Mouse (Mus musculus) hindbrain, embryonic 10.5 days (tissue): ENCODE data around the gene Bcas1. TPM values are rescaled to one million over a fixed set of nuclear protein-coding genes. Genes with fewer than 3 reads are reported as not detected.

Source experiments
- DNase-seq: peaks from one replicate; pipeline ENCODE4 v3.0.0-alpha.2; 2017; ENCODE audit warnings: low spot score
- H3K27ac ChIP-seq: fragments of 300-500 bp; sonication (generic); 2 replicates; pipeline ENCODE4 v1.5.1; 2016; ENCODE audit warnings: mild to moderate bottlenecking, moderate library complexity
- H3K27me3 ChIP-seq: fragments of 300-500 bp; sonication (generic); 2 replicates; pipeline ENCODE4 v1.6.1; 2016; ENCODE audit warnings: mild to moderate bottlenecking; ENCODE audit not compliant: poor library complexity, insufficient read depth, severe bottlenecking
- H3K36me3 ChIP-seq: fragments of 300-500 bp; sonication (generic); 2 replicates; pipeline ENCODE4 v1.6.1; 2016; ENCODE audit warnings: mild to moderate bottlenecking, moderate library complexity
- H3K4me1 ChIP-seq: fragments of 300-500 bp; sonication (generic); replicated peaks from 2 replicates; pipeline ENCODE4 v1.6.1; 2016; ENCODE audit warnings: mild to moderate bottlenecking
- H3K4me3 ChIP-seq: fragments of 300-500 bp; sonication (generic); 2 replicates; pipeline ENCODE4 v1.5.1; 2016; ENCODE audit warnings: mild to moderate bottlenecking, moderate library complexity
- H3K9me3 ChIP-seq: fragments of 300-500 bp; sonication (generic); 2 replicates; pipeline ENCODE4 v1.6.1; 2016; ENCODE audit warnings: mild to moderate bottlenecking, moderate library complexity
- WGBS: fragments of 180-500 bp; shearing (Covaris S2); methylation state at CpG from one replicate; pipeline ENCODE4 v1.1.7; 2016; 5-methylcytosine and 5-hydroxymethylcytosine counted together
- polyA plus RNA-seq: library from polyadenylated mRNA; unstranded; fragments of >200 nt; fragmentation: Nextera tagmentation; extraction: Ambion mirVana; gene quantifications from 2 replicates; pipeline ENCODE4 v1.2.1, GENCODE M21; 2016

Bcas1 gene
- polyA plus RNA-seq, 1 experiment from 2014 or later: 2.2 TPM

- H3K36me3 ChIP-seq: no peaks in the 10 kb centered on the region
- no peak overlapping the region for H3K27ac ChIP-seq
- H3K9me3 ChIP-seq: no peaks in the 10 kb centered on the region
- peaks cover 21% of the 10 kb centered on the region for H3K4me1 ChIP-seq
- peaks cover 1% of the 10 kb centered on the region; the same call in 1 of the 2 replicates for H3K27me3 ChIP-seq
- 91% methylated on average over 4 of the region's 4 CpGs for WGBS
- no peak for DNase-seq
- H3K4me3 ChIP-seq: no peak overlapping the region
Observed at GRCm38 (mm10) chr2:170316774-170317173, 110.9 kb downstream of the Bcas1 start.

DNA sequence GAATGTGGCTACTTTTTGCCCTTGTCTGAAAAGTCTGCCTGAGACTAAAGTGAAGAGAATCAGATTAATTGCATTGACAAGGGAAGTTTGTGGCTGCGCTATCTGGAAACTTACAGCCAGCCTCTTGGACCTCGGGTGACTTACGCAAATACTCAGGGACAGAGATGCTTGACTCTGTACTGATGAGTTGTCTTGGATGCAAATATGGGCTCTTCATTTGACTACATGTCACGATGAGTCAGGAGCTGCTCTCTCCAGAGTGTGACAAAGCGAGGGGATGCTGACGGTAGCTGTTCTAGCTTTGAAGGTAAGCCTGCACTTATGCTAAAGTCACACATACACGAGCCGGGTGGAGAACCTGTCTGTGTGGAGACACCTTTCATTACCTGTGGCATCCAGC lies 111.3 kb downstream of the Bcas1 start:
- H3K36me3 ChIP-seq: no peaks in the 10 kb centered on the region
- WGBS: 92% methylated on average over 8 of the region's 8 CpGs
- no peak for DNase-seq
- H3K27ac ChIP-seq: no peak overlapping the region
- peaks cover 17% of the 10 kb centered on the region for H3K4me1 ChIP-seq
- no peak overlapping the region for H3K4me3 ChIP-seq
- H3K27me3 ChIP-seq: no peaks in the 10 kb centered on the region
- no peaks in the 10 kb centered on the region for H3K9me3 ChIP-seq

DNA sequence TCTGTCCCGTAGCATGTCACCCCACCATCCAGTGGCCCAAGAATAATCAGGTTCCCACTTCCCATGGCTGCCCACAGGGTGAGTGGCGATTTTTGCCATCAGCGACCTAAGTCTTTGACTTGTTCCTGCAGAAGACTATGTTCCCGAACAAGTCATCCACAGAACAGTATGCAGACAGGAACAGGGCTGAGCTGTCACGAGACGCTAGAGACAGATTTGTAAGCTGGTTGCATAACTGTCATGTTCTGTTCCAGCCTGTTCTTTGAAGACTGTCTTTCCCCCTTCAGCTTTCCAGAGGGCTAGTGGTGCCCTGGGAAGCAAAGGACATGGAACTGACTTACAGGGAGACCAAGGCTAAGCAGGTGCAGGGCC lies 116.7 kb downstream of the Bcas1 start:
- no peaks in the 10 kb centered on the region for H3K36me3 ChIP-seq
- WGBS: 89% methylated on average over 6 of the region's 6 CpGs
- no peak overlapping the region for H3K4me3 ChIP-seq
- no peak for DNase-seq
- H3K27me3 ChIP-seq: no peaks in the 10 kb centered on the region
- no peak overlapping the region for H3K27ac ChIP-seq
- peaks cover 22% of the 10 kb centered on the region for H3K4me1 ChIP-seq
- no peaks in the 10 kb centered on the region for H3K9me3 ChIP-seq

GRCm38 (mm10) chr2:170310310-170310987 lies 117.2 kb downstream of the Bcas1 start:
- Histone ChIP-seq H3K9me3 (no peaks in the 10 kb centered on the region), H3K36me3 (no peaks in the 10 kb centered on the region), H3K27me3 (no peaks in the 10 kb centered on the region), H3K27ac (no peak overlapping the region), H3K4me1 (peaks cover 22% of the 10 kb centered on the region), H3K4me3 (no peak overlapping the region)
- WGBS: 88% methylated on average over 13 of the region's 13 CpGs
- no peak for DNase-seq

- Histone ChIP-seq H3K4me3 (no peak overlapping the region), H3K27me3 (no peaks in the 10 kb centered on the region), H3K27ac (0 out of 2 replicates have a peak overlapping the region, but pooled peaks have one; percentile 45), H3K36me3 (no peaks in the 10 kb centered on the region), H3K4me1 (peaks cover 24% of the 10 kb centered on the region), H3K9me3 (no peaks in the 10 kb centered on the region)
- DNase-seq: no peak
- WGBS: 64% methylated on average over 9 of the region's 9 CpGs
Observed at GRCm38 (mm10) chr2:170308966-170309365, 118.7 kb downstream of the Bcas1 start.

GRCm38 (mm10) chr2:170308033-170308820 lies 119.4 kb downstream of the Bcas1 start:
- no peaks in the 10 kb centered on the region for H3K36me3 ChIP-seq
- H3K9me3 ChIP-seq: no peaks in the 10 kb centered on the region
- peak overlapping the region; percentile 13; the same call in 1 of the 2 replicates for H3K27ac ChIP-seq
- 51% methylated on average over 10 of the region's 10 CpGs for WGBS
- DNase-seq: no peak
- H3K4me3 ChIP-seq: no peak overlapping the region
- peaks cover 24% of the 10 kb centered on the region for H3K4me1 ChIP-seq
- H3K27me3 ChIP-seq: no peaks in the 10 kb centered on the region

- no peaks in the 10 kb centered on the region for H3K36me3 ChIP-seq
- peaks cover 24% of the 10 kb centered on the region for H3K4me1 ChIP-seq
- WGBS: 77% methylated on average over 7 of the region's 7 CpGs
- 0 out of 2 replicates have a peak overlapping the region, but pooled peaks have one; percentile 13 for H3K27ac ChIP-seq
- DNase-seq: no peak
- no peaks in the 10 kb centered on the region for H3K27me3 ChIP-seq
- H3K4me3 ChIP-seq: no peak overlapping the region
- H3K9me3 ChIP-seq: peaks cover 2% of the 10 kb centered on the region; the same call in 1 of the 2 replicates
Observed at GRCm38 (mm10) chr2:170307589-170308021, 120.0 kb downstream of the Bcas1 start.

DNA sequence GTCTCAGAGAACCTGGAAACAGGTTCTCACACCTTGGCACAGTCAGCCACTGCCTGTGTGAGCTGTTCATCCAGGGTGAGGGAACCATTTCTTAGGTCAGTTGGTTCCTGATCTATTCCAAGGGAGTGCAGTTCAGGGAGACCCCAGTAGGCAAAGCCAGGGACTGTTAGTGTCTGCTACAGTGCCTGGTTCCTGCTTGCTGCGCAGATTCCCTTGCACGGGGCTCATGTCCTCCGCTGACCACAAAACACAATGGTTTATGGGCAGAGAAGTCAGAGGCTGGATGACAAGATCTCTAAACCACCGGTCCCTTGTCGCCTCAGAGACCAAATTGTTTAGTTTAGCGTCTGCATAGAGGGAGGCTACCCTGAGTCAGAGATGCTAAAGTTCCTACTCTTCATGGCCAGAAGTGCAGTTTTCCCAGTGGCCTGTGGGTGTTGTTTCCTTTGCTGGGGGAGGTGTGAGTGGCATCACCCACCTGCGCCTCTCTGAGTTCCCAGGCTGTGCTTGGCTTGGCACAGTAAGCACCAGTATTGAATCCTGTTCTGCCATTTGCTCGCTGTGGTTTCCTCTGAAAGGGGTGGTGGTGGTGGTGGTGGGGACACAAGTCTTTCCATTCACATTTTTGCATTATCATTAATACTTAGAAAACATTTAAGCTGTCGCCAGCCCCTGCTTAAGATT lies 120.9 kb downstream of the Bcas1 start:
- peaks cover 2% of the 10 kb centered on the region; the same call in 1 of the 2 replicates for H3K9me3 ChIP-seq
- peaks cover 24% of the 10 kb centered on the region for H3K4me1 ChIP-seq
- no peak overlapping the region for H3K27ac ChIP-seq
- WGBS: 87% methylated on average over 9 of the region's 9 CpGs
- no peak for DNase-seq
- no peak overlapping the region for H3K4me3 ChIP-seq
- H3K27me3 ChIP-seq: no peaks in the 10 kb centered on the region
- no peaks in the 10 kb centered on the region for H3K36me3 ChIP-seq

DNA sequence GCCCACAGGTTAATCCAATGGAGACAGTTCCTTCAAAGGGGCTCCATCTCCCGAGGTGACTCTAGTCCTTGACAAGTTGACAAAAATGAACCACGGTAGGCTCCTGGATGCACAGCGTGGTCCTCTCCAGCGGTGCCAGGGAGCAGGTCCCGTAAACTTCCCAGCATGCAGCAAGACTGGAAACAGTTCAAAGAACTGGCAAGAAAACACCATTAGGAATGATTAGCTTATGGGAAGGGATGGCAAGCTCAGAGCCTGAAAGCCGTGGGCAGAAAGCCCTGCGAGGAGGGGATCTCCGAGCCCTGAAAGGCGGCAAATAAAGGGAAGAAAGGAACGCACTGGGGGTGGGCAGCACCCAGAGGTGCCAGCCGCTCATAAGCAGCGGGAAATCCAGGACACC lies 122.9 kb downstream of the Bcas1 start:
- 67% methylated on average over 12 of the region's 12 CpGs for WGBS
- no peak overlapping the region for H3K27ac ChIP-seq
- no peak overlapping the region for H3K4me3 ChIP-seq
- no peaks in the 10 kb centered on the region for H3K36me3 ChIP-seq
- H3K9me3 ChIP-seq: peaks cover 2% of the 10 kb centered on the region; the same call in 1 of the 2 replicates
- H3K4me1 ChIP-seq: peaks cover 24% of the 10 kb centered on the region
- H3K27me3 ChIP-seq: no peaks in the 10 kb centered on the region
- no peak for DNase-seq

- Histone ChIP-seq H3K36me3 (no peaks in the 10 kb centered on the region), H3K4me3 (no peak overlapping the region), H3K9me3 (peaks cover 2% of the 10 kb centered on the region; the same call in 1 of the 2 replicates), H3K27ac (no peak overlapping the region), H3K4me1 (peaks cover 20% of the 10 kb centered on the region), H3K27me3 (no peaks in the 10 kb centered on the region)
- WGBS: 92% methylated on average over 7 of the region's 7 CpGs
- DNase-seq: no peak
Observed at GRCm38 (mm10) chr2:170303595-170303994, 124.0 kb downstream of the Bcas1 start.

DNA sequence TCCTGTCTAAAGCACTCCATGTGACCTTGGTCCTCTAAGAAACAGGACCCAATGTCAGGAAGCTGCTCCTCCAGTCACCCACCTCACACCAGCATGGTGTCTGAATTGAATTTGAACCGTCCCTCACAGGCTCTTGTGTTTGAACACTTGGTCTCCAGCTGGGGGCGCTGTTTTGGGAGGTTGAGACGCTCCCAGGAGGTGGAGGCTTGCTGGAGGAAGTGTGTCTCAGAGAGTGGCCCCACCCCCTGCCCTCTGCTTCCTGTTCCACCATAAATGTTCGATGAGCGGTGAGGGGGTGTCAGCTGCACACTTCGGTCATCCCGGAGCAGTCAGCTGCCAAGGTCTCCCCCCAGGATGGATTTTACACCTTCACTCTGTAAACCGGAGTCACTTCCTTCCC lies 124.8 kb downstream of the Bcas1 start:
- no peaks in the 10 kb centered on the region for H3K27me3 ChIP-seq
- 87% methylated on average over 8 of the region's 8 CpGs for WGBS
- H3K36me3 ChIP-seq: no peaks in the 10 kb centered on the region
- H3K27ac ChIP-seq: no peak overlapping the region
- no peak for DNase-seq
- H3K4me1 ChIP-seq: peaks cover 13% of the 10 kb centered on the region; the same call in 1 of the 2 replicates
- no peak overlapping the region for H3K4me3 ChIP-seq
- H3K9me3 ChIP-seq: peaks cover 2% of the 10 kb centered on the region; the same call in 1 of the 2 replicates
